Mouse (Mus musculus) megakaryocyte, embryonic 14.5 days (primary cell): ENCODE data around the gene Prmt1.
"Not testable (repeated sequence)": the region's sequence is repeated elsewhere in the genome, so short reads cannot be mapped to it uniquely, and the experiment has no call there.

Experiments used
- FLI1 ChIP-seq: IDR thresholded peaks from 2 replicates; pipeline ENCODE4 v1.6.1; 2012; ENCODE audit warnings: low read length, inconsistent platforms, mixed read lengths
- GATA1 ChIP-seq: IDR thresholded peaks from 3 replicates; pipeline ENCODE4 v1.6.1; 2012; ENCODE audit warnings: mixed read lengths, low read length, inconsistent platforms, borderline replicate concordance

- not testable (repeated sequence) for TF ChIP-seq GATA1, FLI1
Observed at GRCm38 (mm10) chr7:45023711-45024110, 37.3 kb upstream of the Prmt1 start.
